Mouse (Mus musculus) adrenal gland, adult (tissue): ENCODE results near the gene Kif1bp.
A peak's percentile ranks its signal among the peaks of the same experiment; 100 is the strongest.

ENCODE experiments used
- DNase-seq, 2 experiments: peaks; one replicate each; pipeline ENCODE4 v3.0.0; 2022 to 2023; ENCODE audit warnings: low spot score in 1 of 2; ENCODE audit not compliant: inconsistent age in 2 of 2

Gene Kif1bp

GRCm38 (mm10) chr10:62557736-62558135 is 20.5 kb downstream of the Kif1bp start:
- DNase-seq: no peak

- DNase-seq: no peak
Observed at GRCm38 (mm10) chr10:62556558-62556901, 21.7 kb downstream of the Kif1bp start.

- DNase-seq: no peak
Observed at GRCm38 (mm10) chr10:62555705-62556557, 22.3 kb downstream of the Kif1bp start.

DNA sequence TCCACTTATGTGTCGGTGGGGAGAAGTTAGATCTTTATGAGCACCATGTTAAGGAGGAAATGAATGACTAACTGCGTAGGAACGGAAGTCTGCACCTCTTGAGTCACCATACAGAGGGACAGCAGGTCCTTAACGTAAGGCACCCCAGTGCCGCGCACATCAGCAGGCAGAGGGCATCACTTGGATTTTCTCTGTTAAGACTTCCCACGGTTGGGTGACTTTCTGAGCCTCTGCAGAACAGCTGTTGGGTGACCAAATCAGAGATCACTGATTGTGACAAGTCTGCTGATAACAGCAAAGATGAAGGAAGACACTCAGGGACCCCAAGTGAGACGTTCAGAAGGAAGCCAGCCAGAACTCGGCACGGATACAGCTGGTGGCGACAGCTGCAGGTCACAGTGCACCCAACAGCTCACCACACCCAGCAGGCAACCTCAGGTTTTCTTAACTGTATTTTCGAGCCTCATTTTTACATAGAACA is 24.6 kb downstream of the Kif1bp start:
- no peak for DNase-seq

- DNase-seq: no peak
Observed at GRCm38 (mm10) chr10:62550787-62551300, 27.4 kb downstream of the Kif1bp start.

DNA sequence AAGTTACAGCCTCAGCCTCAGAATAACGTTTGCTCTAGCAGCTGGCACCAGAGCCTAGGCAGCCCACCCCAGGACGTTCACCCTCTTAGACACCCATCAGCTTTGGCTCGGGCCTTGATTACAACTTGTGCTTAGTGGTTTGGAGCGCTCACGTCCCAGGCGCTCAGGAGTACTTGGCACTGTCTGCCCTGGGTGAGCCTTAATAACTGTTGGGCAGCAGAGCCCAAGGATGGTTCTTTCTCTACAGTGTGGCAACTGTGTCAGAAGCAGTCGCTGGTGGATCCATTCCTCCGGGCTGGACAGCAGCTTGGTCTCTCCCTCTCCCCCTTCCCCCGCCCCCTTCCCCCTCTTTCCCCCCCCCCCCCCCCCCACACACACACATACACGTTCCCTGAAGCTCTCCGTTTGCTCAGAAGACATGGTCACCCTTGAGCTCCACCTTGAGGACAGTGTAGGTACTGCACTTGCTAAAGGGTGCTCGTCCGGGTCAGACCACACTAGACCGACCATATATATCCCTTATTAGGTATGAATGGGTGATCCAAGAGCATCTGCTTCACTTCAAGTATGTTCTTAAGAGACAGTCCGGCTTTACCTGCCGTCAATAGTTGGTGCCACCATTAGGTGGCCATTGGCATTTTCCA is 28.6 kb downstream of the Kif1bp start:
- DNase-seq: peak; percentile 70 to 90

GRCm38 (mm10) chr10:62546441-62546840 is 31.8 kb downstream of the Kif1bp start:
- DNase-seq: no peak

DNA sequence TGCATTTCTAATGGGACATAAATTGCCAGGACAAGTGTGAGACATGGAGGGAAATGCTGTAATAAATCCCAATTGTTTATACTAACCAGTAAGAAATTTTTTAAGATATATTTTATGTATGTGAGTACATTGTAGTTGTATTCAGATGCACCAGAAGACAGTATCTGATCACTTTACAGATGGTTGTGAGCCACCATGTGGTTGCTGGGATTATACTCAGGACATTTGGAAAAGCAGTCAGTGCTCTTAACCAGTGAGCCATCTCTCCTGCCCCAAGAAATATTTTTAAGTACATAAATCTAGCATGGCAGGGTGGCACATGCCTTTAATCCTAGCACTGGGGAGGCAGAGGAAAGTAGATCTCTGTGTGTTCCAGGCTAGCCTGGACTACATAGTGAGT is 32.5 kb downstream of the Kif1bp start:
- DNase-seq: no peak

GRCm38 (mm10) chr10:62544316-62544715 is 33.9 kb downstream of the Kif1bp start:
- DNase-seq: no peak

GRCm38 (mm10) chr10:62543399-62543808 is 34.9 kb downstream of the Kif1bp start:
- peak; percentile 33 to 58 for DNase-seq

DNA sequence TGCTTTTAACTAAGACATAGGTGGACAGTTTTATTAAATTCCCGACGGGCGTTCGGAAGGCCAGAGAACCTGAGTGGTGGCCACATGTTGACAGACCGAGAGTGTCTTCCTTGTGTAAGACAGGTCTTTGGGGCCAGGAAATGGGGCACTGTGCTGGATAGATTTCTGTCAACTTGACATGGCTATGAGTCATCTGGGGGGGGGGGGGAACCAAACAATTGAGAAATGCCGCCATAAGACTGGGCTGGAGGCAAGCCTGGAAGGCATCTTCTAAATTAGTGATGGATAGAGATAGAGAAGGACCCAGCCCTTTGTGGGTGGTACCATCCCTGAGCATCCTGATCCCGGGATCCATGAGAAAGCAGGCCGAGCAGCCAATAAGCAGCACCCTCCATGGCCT is 35.3 kb downstream of the Kif1bp start:
- no peak for DNase-seq

DNA sequence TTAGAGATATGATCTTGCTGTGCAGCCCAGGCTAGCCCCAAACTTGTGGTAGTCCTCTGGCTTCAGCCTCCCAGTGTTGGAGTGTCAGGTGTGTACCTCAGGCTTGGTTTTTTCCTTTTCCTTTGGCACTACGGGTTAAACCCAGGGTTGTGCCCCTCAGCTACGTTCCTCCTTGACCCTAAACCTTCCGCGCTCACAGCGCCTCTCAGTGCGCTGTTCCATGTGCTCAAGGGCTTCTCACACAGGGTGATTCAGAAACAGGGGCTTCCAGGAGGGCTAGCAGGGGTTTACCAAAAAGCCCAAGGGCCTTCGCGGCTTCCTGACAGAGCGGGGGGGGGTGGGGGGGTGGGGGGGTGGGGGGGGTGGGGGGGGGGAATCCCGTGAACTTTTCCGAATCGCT is 35.8 kb downstream of the Kif1bp start:
- no peak for DNase-seq

DNA sequence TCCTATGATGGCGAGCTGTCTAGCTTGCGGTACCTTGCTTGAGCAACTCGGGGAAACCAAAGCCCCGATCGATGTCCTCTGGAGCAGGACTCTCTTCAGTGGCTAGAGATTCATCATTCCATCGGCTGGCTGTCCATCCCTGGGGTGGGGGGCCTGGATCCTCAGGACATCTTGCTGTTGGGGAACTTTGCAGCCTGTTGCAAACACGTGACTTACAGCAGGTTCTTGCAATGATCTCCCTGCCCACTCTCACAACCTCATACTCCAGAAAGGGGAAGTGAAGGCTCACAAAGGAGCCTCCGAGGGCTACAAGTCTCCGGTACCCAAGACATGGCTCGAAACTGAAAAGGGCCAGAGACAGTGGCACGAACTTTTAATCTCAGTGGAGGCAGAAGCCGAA is 36.8 kb downstream of the Kif1bp start:
- DNase-seq: no peak

DNA sequence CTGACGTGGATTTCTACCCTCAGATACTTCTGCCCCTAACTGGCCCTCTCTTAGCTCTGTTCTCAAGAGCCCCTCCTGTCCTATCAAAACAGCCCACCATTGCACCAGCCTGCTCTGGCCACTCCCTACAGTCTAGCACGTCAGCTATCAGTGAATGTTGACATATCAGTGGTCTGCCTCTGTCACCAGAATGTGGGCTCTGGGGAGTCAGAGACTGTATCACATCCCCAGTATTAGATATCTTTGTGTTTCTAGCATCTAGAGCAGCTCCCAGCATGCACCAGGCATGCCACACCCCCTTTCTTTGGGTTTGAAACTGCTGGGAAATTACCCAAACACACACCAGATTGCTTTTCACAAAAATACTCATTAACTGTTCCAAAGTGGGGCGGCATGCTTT is 37.5 kb downstream of the Kif1bp start:
- DNase-seq: no peak

DNA sequence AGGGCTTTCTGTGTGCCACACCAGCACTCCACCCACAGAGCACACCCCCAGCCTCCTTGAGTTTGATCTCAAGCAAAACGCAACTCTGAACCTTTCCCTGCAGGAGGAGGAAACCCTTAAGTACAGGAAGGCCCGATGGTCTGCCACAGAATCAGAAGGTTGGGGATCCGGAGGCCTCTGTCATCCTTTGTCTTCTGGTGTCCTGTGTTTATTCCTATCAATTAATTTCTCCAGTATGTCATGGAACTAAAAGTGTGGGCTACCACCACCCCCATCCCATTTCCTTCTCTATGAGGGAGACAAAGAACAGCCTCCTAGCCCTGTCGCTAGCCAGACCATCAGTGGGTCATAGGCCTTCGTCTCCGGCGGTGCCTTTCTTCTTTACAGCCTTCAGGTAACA is 43.7 kb downstream of the Kif1bp start:
- DNase-seq: no peak

GRCm38 (mm10) chr10:62532832-62533231 is 45.4 kb downstream of the Kif1bp start:
- DNase-seq: no peak

GRCm38 (mm10) chr10:62530183-62530582 is 48.1 kb downstream of the Kif1bp start:
- peak; percentile 67 to 78 for DNase-seq

- DNase-seq: no peak
Observed at GRCm38 (mm10) chr10:62527351-62527750, 50.9 kb downstream of the Kif1bp start, which contains the start of gene Srgn. TSS of gene Srgn (minus strand) at chr10:62527451.

GRCm38 (mm10) chr10:62522346-62522950 is 55.8 kb downstream of the Kif1bp start:
- DNase-seq: no peak

GRCm38 (mm10) chr10:62521763-62522162 is 56.5 kb downstream of the Kif1bp start:
- DNase-seq: no peak

DNA sequence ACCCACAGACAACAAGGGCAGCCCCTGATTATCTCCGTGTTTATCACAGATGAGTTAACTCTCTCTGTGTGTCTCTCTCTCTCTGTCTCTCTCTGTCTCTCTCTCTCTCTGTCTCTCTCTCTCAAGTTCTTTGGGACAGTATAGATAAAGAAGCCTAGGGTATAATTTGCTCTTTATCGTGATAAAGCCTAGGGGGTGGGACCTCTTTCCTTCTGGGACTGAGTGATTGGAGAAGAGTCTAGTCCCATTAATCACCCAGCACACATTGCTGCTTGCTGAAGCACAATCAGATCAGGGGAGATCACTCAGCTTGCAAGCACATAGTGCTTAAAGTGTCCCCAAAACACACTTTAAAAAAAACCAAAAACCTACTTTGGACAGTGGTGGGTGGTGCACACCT is 57.3 kb downstream of the Kif1bp start:
- DNase-seq: no peak

DNA sequence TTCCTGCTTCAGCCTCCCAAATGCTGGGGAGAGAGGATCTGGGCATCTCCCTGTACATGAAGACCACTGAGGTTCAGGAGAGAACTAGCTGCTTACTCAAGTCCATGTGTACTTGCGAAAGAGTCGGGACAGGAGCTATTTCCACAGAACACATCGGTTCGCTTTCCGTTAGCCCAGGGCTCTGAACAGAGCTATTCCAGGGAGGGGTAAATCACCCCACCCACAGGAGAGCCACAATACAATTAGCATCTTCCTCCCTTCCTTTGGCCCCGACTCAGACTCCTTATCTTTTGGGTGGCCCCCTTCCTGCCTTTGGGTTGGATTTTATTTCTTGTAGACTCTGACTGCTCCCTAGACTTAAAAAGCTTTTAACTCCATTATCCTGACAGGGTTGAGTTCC is 60.7 kb downstream of the Kif1bp start:
- DNase-seq: no peak
